In genomic region chr8:87382311-87382710, GRCm38 (mm10) we compare ENCODE assay signal across 32 mouse cellular contexts.
"Had no signal": no experiment of that assay in that cellular context is flagged by ENCODE, and none has a peak within 500 bp of the region (broad histone marks: within the 10 kb centered on the region; RNA-seq: fewer than 3 reads in every experiment).

No protein-coding gene starts in this region.

- H3K4me1 ChIP-seq: heart, embryonic 12.5 days; heart, embryonic 13.5 days; heart, embryonic 15.5 days; intestine, embryonic 15.5 days; kidney, embryonic 15.5 days had no signal

- H3K9ac ChIP-seq: heart, embryonic 12.5 days; heart, embryonic 13.5 days; heart, embryonic 15.5 days; hindbrain, embryonic 14.5 days; hindbrain, embryonic 15.5 days; intestine, embryonic 15.5 days; kidney, embryonic 15.5 days had no signal

- H3K9me3 ChIP-seq: heart, embryonic 12.5 days; heart, embryonic 13.5 days; heart, embryonic 15.5 days; hindbrain, embryonic 15.5 days; intestine, embryonic 15.5 days; kidney, embryonic 15.5 days had no signal

- ATAC-seq: hindbrain, embryonic 16.5 days; hindbrain, postnatal 0 days; inflammation-experienced regulatory T-cells, adult 6 months; intestine, embryonic 15.5 days; intestine, embryonic 16.5 days; intestine, postnatal 0 days had no signal

- H3K27ac ChIP-seq: heart, adult 2 months; heart, embryonic 13.5 days; heart, embryonic 15.5 days; hindbrain, embryonic 14.5 days; hindbrain, embryonic 15.5 days; hindbrain, postnatal 0 days; intestine, embryonic 15.5 days; kidney, embryonic 15.5 days; kidney, postnatal 0 days; layer of hippocampus, adult 2 months; left cerebral cortex, adult 2 months had no signal

- H3K4me3 ChIP-seq: heart, adult 2 months; heart, embryonic 12.5 days; heart, embryonic 13.5 days; heart, embryonic 15.5 days; hindbrain, embryonic 15.5 days; intestine, embryonic 15.5 days; kidney, embryonic 15.5 days; layer of hippocampus, adult 2 months; left cerebral cortex, adult 2 months had no signal

- DNase-seq: heart, adult 2 months; heart, postnatal 10 days; heart, postnatal 14 days; heart, postnatal 36 days; heart, postnatal 4 days; kidney, adult 11 months; kidney, adult 18-20 months; kidney, adult 2 months; kidney, adult 8-10 months; kidney, adult 9 months; kidney, postnatal 10 days; kidney, postnatal 14 days; kidney, postnatal 25 days; kidney, postnatal 36 days; kidney, postnatal 4 days; layer of hippocampus, adult 9-11 months; layer of hippocampus, postnatal 36 days had no signal

- H3K27me3 ChIP-seq: heart, embryonic 12.5 days; heart, embryonic 13.5 days; heart, embryonic 15.5 days; hindbrain, embryonic 15.5 days; intestine, embryonic 15.5 days; kidney, embryonic 15.5 days had no signal

- H3K36me3 ChIP-seq: heart, embryonic 12.5 days; heart, embryonic 13.5 days; heart, embryonic 15.5 days; hindbrain, embryonic 15.5 days; intestine, embryonic 15.5 days; kidney, embryonic 15.5 days had no signal

- H3K4me2 ChIP-seq: heart, embryonic 12.5 days; heart, embryonic 13.5 days; heart, embryonic 15.5 days; hindbrain, embryonic 14.5 days; hindbrain, embryonic 15.5 days; intestine, embryonic 15.5 days; kidney, embryonic 15.5 days had no signal
